Mouse (Mus musculus) ES-E14 (cell line): ENCODE results near the gene Obsl1. TPM values are rescaled to one million over a fixed set of nuclear protein-coding genes. Genes with fewer than 3 reads are reported as not detected.
A peak's percentile ranks its signal among the peaks of the same experiment; 100 is the strongest.

Experiments
- DNase-seq: peaks from one replicate; pipeline ENCODE4 v3.0.0-alpha.2; 2013; ENCODE audit warnings: low read depth, low spot score
- H3K27ac ChIP-seq: 2 replicates; pipeline ENCODE4 v1.5.1; 2012; ENCODE audit warnings: low read depth, mild to moderate bottlenecking, low read length, moderate library complexity, mixed read lengths; ENCODE audit not compliant: poor library complexity, insufficient read depth, severe bottlenecking
- H3K36me3 ChIP-seq: 2 replicates; pipeline ENCODE4 v1.6.1; 2012; ENCODE audit warnings: mild to moderate bottlenecking, low read length, moderate library complexity, mixed read lengths; ENCODE audit not compliant: control insufficient read depth, poor library complexity, insufficient read depth, severe bottlenecking
- H3K4me1 ChIP-seq, 2 experiments: fragments of 150-350 bp in 1 of 2; sonication (generic) in 1 of 2; 2 replicates each; pipeline ENCODE4 v1.6.1; 2012; ENCODE audit warnings: low read length in 2 of 2, mild to moderate bottlenecking in 1 of 2, mixed read lengths in 1 of 2; ENCODE audit not compliant: control insufficient read depth in 2 of 2, insufficient read depth in 2 of 2, poor library complexity in 1 of 2
- H3K4me3 ChIP-seq, 2 experiments: fragments of 150-350 bp in 1 of 2; sonication (generic) in 1 of 2; 2 replicates each; pipeline ENCODE4 v1.5.1; 2012; ENCODE audit warnings: low read length in 2 of 2, low read depth in 1 of 2, mild to moderate bottlenecking in 1 of 2, mixed read lengths in 1 of 2; ENCODE audit not compliant: insufficient read depth in 1 of 2, poor library complexity in 1 of 2, severe bottlenecking in 1 of 2
- H3K9ac ChIP-seq: 2 replicates; pipeline ENCODE4 v1.6.1; 2012; ENCODE audit warnings: low read depth, mild to moderate bottlenecking, low read length, mixed read lengths; ENCODE audit not compliant: poor library complexity, insufficient read depth, severe bottlenecking
- H3K9me3 ChIP-seq: fragments of 150-350 bp; sonication (generic); 2 replicates; pipeline ENCODE4 v1.6.1; 2012; ENCODE audit warnings: low read depth, mild to moderate bottlenecking, low read length; ENCODE audit not compliant: control insufficient read depth, insufficient read depth
- CHD2 ChIP-seq: IDR thresholded peaks from 2 replicates; pipeline ENCODE4 v1.6.1; 2014; ENCODE audit warnings: mild to moderate bottlenecking, low read depth, low read length, inconsistent platforms
- HCFC1 ChIP-seq: IDR thresholded peaks from 2 replicates; pipeline ENCODE4 v1.6.1; 2012; ENCODE audit warnings: low read length, inconsistent platforms, borderline replicate concordance; ENCODE audit not compliant: insufficient read depth
- MAFK ChIP-seq: IDR thresholded peaks from 2 replicates; pipeline ENCODE4 v1.6.1; 2014; ENCODE audit warnings: mild to moderate bottlenecking, low read depth, low read length, inconsistent platforms; ENCODE audit not compliant: insufficient read depth
- ZC3H11A ChIP-seq: IDR thresholded peaks from 2 replicates; pipeline ENCODE4 v1.6.1; 2012; ENCODE audit warnings: low read depth, mild to moderate bottlenecking, inconsistent platforms, low read length, borderline replicate concordance
- ZNF384 ChIP-seq: IDR thresholded peaks from 2 replicates; pipeline ENCODE4 v1.6.1; 2012; ENCODE audit warnings: low read depth, low read length, inconsistent platforms
- in situ Hi-C, 2 experiments: fragments of 600-800 bp; cut with MboI; formaldehyde crosslinking; loops; one replicate each; pipeline ENCODE4 v1.15.1; 2025; ENCODE audit warnings: low sequenced_read_pairs in 2 of 2, inconsistent platforms in 1 of 2; ENCODE audit not compliant: unreplicated experiment in 2 of 2
- total RNA-seq: library from RNA; depleted of rRNA; stranded (reverse); fragments of 300-350 nt; gene quantifications from 2 replicates; pipeline ENCODE4 v1.2.3, GENCODE M21; 2012

Obsl1 gene
- total RNA-seq, 1 experiment: 45.0 TPM

DNA sequence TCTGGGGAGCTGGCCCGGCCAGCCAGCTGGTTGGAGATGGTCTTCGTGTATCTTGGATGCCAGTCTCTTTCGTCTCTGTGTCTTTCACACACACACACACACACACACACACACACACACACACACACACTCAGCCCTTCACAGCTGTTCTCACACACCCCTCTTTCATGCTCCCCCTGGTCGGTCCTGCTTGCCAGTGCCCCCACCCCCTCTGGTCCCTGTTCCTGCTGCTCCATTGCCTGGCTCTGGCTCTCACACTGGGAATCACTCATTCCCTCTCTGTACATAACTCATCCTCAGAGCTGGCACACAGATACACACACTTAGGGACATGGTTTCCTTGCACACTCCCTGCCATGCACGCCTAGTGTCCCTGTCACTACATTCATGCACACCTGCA, 54.4 kb downstream of the Obsl1 start:
- in situ Hi-C loops: no loop called here
- H3K9me3 ChIP-seq: no peaks in the 10 kb centered on the region
- H3K4me1 ChIP-seq: peaks cover 6 to 10% of the 10 kb centered on the region in 2 experiments; a peak in 3 of 4 replicates
- H3K9ac ChIP-seq: no peak overlapping the region
- H3K36me3 ChIP-seq: no peaks in the 10 kb centered on the region
- no peak for DNase-seq
- H3K4me3 ChIP-seq: no peak overlapping the region
- TF ChIP-seq HCFC1 (no peak), ZC3H11A (no peak), MAFK (no peak), CHD2 (no peak), ZNF384 (no peak)
- no peak overlapping the region for H3K27ac ChIP-seq

DNA sequence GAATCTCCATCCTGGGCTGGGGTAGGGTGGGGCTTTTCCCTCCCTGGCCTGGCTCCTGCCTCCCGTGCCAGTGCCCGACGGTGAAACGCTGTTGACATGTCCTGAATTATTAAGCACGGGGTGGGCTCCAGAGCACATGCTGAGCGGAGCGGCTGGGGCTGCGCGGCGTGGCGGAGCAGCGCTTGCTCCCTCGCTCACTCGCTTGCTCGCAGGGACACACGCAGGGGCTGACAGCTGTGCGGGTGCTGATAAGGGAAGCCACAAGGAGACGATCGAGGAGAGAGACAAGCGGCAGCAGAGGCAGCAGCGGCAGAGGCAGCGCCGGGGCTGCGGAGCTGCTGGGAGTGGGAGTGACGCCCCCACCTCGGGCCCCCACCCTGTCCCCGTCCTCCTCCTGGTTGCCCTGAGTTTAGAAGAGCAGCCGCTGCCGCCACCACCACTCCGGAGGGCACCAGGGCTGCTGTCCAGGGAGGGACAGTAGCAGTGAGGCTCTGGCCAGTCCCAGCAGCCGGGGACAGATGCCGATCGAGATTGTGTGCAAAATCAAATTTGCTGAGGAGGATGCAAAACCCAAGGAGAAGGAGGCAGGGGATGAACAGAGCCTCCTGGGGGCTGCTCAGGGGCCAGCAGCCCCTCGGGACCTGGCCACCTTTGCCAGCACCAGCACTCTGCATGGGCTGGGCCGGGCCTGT, 55.8 kb downstream of the Obsl1 start, which contains the start of gene Asic4:
Gene Asic4, plus strand, starts transcription at position 123 of the 692 bp plus-strand sequence.
- in situ Hi-C loops: no loop called here
- no peak within 1 kb of the TSS for H3K27ac ChIP-seq
- H3K9me3 ChIP-seq: no peaks in the 10 kb centered on the region
- DNase-seq: no peak
- H3K9ac ChIP-seq: no peak within 1 kb of the TSS
- H3K36me3 ChIP-seq: no peaks in the 10 kb centered on the region
- peak within 1 kb of the TSS; percentile 13 to 43; a peak in 2 of 4 replicates for H3K4me3 ChIP-seq
- TF ChIP-seq MAFK: no peak
- no peak for TF ChIP-seq CHD2
- no peak for TF ChIP-seq ZNF384
- no peak for TF ChIP-seq ZC3H11A
- TF ChIP-seq HCFC1: no peak
- H3K4me1 ChIP-seq: peaks cover 6 to 21% of the 10 kb centered on the region in 2 experiments; a peak in 3 of 4 replicates

DNA sequence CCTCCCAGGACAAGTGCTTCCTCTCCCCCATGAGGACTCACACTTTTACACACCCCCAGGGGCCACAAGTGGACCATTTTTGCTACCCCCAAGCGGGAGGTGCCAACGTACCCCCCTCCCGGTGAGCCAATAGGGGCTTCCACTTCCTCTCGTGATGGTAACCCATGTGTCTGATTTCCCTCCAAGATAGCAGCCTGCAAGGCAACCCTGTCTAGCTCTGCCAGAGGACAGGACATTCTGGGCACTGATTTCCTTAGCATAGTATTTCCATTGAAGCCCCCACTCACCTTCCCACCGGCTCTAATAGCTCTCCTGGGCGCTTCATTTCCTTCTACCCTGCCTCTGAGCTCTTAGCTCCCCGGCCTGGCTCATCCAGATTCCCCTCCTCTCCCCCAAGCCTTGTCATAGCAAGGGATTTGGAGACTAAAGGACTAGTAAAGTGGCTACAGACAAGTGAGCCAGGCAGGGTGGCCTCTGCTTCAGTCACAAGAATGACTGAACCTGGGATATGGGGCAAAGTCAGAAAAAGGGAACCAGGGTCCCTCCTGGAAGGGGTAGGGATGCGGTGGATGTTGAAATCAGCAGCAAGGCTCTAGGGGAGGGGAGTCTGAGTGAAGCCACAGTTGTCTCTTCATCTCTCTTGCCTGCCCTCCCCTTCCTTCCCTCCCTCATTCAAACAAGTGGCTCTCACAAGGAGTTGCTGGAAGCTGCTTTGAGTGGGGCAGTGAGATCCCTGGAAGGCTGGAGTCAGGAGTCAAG, 56.7 kb downstream of the Obsl1 start:
- no peak for TF ChIP-seq ZC3H11A
- no peak for TF ChIP-seq ZNF384
- no peak for TF ChIP-seq MAFK
- TF ChIP-seq HCFC1: no peak
- no peak for TF ChIP-seq CHD2
- Histone ChIP-seq H3K9me3 (no peaks in the 10 kb centered on the region), H3K4me3 (no peak overlapping the region; a peak in 1 of 4 replicates), H3K9ac (no peak overlapping the region), H3K27ac (no peak overlapping the region), H3K4me1 (peaks cover 7 to 26% of the 10 kb centered on the region in 2 experiments; a peak in 3 of 4 replicates), H3K36me3 (no peaks in the 10 kb centered on the region)
- in situ Hi-C loops: no loop called here
- no peak for DNase-seq

DNA sequence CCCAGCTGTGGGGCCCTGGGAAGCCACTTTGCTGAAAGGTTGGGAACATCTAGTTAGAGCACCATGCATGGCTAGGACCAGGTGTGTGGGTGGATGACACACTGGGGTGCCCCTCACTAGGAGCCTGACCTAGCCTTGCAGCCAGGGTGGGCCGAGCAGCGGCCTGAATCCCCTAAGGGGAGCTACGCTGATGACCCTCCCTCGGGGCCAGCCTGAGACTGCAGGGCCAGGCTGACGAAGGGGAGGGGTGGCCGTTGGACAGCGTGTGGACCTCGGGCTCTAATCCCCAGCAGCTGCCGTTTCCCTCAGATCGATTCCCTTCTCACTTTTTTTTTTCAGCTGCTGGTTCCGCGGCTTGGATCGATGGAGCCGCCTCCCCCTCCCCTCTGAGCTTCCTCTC, 57.3 kb downstream of the Obsl1 start:
- Histone ChIP-seq H3K36me3 (no peaks in the 10 kb centered on the region), H3K4me3 (no peak overlapping the region), H3K4me1 (peaks cover 8 to 30% of the 10 kb centered on the region in 2 experiments; a peak in 3 of 4 replicates), H3K27ac (no peak overlapping the region), H3K9me3 (no peaks in the 10 kb centered on the region), H3K9ac (no peak overlapping the region)
- in situ Hi-C loops: no loop called here
- no peak for DNase-seq
- TF ChIP-seq HCFC1 (no peak), ZNF384 (no peak), MAFK (no peak), ZC3H11A (no peak), CHD2 (no peak)
